10 mouse cellular contexts compared by ENCODE assay signal in the genomic region with DNA sequence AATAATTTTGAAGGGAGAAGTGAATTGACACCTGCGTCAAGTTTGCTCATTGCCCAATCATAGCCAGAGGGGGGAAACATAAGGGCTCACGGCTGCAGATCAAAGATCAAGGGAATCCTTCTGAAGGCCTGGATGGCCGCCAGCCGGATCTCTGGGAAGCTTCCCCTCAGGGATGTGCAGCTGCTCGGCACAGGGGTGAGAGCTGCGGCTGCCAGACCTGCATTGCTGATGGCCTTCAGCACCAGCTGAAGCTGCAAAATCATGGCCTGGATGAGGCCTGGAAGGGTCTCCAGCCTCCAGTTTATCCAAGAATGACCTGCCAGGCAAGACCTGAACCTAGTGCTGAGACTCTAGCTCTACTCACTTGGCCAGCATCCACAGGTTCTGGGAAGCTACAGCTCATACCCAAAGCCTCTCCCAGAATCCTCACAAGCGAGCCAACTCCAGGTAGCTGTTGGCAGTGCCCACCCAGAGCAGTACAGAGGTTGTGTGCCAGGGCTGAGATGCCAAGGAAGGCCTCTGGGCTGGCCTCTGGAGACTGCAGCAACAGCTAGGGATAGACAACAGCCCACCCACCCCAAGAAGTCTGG.
DNase-seq lines count a peak whose midpoint lies in the region; TF ChIP-seq lines count a peak whose summit lies in the region.
"Had no signal": no experiment of that assay in that cellular context is flagged by ENCODE, and none has a peak within 500 bp of the region (broad histone marks: within the 10 kb centered on the region; RNA-seq: fewer than 3 reads in every experiment).

No protein-coding gene starts in this region.

- H3K79me2 ChIP-seq in myocyte (ENCODE audit: control insufficient read depth, insufficient read depth): no peaks in the 10 kb centered on the region

- H3ac ChIP-seq in myocyte (ENCODE audit: control insufficient read depth, insufficient read length): no peak overlapping the region

- intact Hi-C loops in gastrocnemius, postnatal 14 days (cut with DNase I; ENCODE audit: low total_unique reads): no loop called here
- intact Hi-C loops in gastrocnemius, postnatal 36 days (cut with DNase I): no loop called here

- no peak overlapping the region for H3K4me3 ChIP-seq in myocyte
- H3K4me3 ChIP-seq: limb, embryonic 13.5 days had no signal

- no peaks in the 10 kb centered on the region for H3K36me3 ChIP-seq in myocyte (ENCODE audit: control insufficient read depth, insufficient read depth)
- H3K36me3 ChIP-seq: limb, embryonic 13.5 days had no signal

- no peak for TF ChIP-seq POLR2A in myocyte (IDR thresholded peaks at IDR 0.05; ENCODE audit: insufficient read length, low read depth)

- peaks cover 5% of the 10 kb centered on the region for H3K27me3 ChIP-seq in myocyte (ENCODE audit: control insufficient read depth, insufficient read depth, insufficient read length)
- H3K27me3 ChIP-seq: limb, embryonic 13.5 days had no signal

- peak; percentile 49 for DNase-seq in gastrocnemius, postnatal 14 days
- DNase-seq in gastrocnemius, postnatal 36 days: no peak
- DNase-seq in lung, postnatal 14 days: peak; percentile 39
- DNase-seq in lung, postnatal 25 days (ENCODE audit: low spot score): no peak
- peak; percentile 7 for DNase-seq in cerebellum, adult 8-10 months
- DNase-seq in layer of hippocampus, adult 9-11 months: no peak
- no peak for DNase-seq in B cell, adult 2 months
- DNase-seq: heart, adult 11 months had no signal

- no peak overlapping the region for H3K4me2 ChIP-seq in myocyte (ENCODE audit: low read depth)
- H3K4me2 ChIP-seq: limb, embryonic 13.5 days had no signal

TF ChIP-seq in myocyte, 11 proteins besides CTCF, POLR2A, EP300 and RAD21:
- TF ChIP-seq TCF12 (IDR thresholded peaks at IDR 0.05; ENCODE audit: insufficient read depth, poor library complexity, severe bottlenecking) (no peak), MYOG (IDR thresholded peaks at IDR 0.05; ENCODE audit: control insufficient read depth in 1 of 3, insufficient read depth in 1 of 3, insufficient read length in 2 of 3, low read depth in 2 of 3) (peak in 2 of 3 experiments; percentile 39 to 50), TCF3 (IDR thresholded peaks at IDR 0.05; ENCODE audit: insufficient read length, low read depth) (no peak), MAX (IDR thresholded peaks at IDR 0.05; ENCODE audit: low read depth) (no peak), MYOD1 (IDR thresholded peaks at IDR 0.05; ENCODE audit: control insufficient read depth in 1 of 3, insufficient read length in 2 of 3, low read depth in 2 of 3) (peak in 2 of 3 experiments; percentile 33 to 54), E2F4 (IDR thresholded peaks at IDR 0.05; ENCODE audit: insufficient read depth) (no peak), SRF (IDR thresholded peaks at IDR 0.05; ENCODE audit: control insufficient read depth, insufficient read length, low read depth) (no peak), CEBPB (IDR thresholded peaks at IDR 0.05; ENCODE audit: insufficient read depth, poor library complexity, severe bottlenecking) (no peak), USF1 (IDR thresholded peaks at IDR 0.05; ENCODE audit: low read depth) (no peak), POLR2AphosphoS2 (IDR thresholded peaks at IDR 0.05; ENCODE audit: insufficient read length, low read depth) (no peak), REST (IDR thresholded peaks at IDR 0.05; ENCODE audit: insufficient read depth, insufficient read length) (no peak)

Comparison
In these comparisons a context has a peak if more than half of its experiments do, and no peak if none do; other contexts are left out.
1. DNase-seq: peak in gastrocnemius, postnatal 14 days (single experiment), lung, postnatal 14 days (single experiment) and cerebellum, adult 8-10 months (single experiment); none in gastrocnemius, postnatal 36 days (0 of 2), lung, postnatal 25 days (single experiment), layer of hippocampus, adult 9-11 months (single experiment) and B cell, adult 2 months (0 of 2).